Mouse (Mus musculus) spleen, adult 12 weeks (tissue): ENCODE measurements around the gene Gm6401.
"Not testable (repeated sequence)": the region's sequence is repeated elsewhere in the genome, so short reads cannot be mapped to it uniquely, and the experiment has no call there.

Experiments
- DNase-seq: peaks from one replicate; pipeline ENCODE4 v3.0.0; 2022; ENCODE audit warnings: low spot score

Gene Gm6401

GRCm38 (mm10) chr14:41967827-41968226, at the start of gene Gm6401:
Gene Gm6401 (minus strand): TSS chr14:41967927.
- not testable (repeated sequence) for DNase-seq

DNA sequence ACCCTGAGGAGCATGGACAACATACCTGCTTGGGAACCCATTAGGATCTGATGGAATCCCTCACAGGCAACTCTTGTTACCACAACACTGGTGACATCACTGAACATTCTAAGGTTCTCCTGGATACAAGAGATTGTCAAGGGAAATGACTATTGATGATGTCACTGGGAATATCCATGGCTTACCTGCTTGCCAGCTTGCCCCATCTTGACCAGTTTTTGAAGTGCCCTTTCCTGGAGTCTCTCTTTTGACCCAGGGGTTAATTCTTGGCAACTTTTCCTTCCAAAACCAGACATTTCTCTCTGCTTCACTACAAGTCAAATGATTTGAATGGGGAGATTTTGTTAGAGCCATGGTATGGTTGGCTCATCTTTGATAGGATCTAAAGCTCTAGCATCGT, 15.5 kb upstream of the Gm6401 start, which contains the start of gene Gm3543:
Gene Gm3543, minus strand, starts transcription at position 101 of the 400 bp plus-strand sequence.
- DNase-seq: not testable (repeated sequence)

DNA sequence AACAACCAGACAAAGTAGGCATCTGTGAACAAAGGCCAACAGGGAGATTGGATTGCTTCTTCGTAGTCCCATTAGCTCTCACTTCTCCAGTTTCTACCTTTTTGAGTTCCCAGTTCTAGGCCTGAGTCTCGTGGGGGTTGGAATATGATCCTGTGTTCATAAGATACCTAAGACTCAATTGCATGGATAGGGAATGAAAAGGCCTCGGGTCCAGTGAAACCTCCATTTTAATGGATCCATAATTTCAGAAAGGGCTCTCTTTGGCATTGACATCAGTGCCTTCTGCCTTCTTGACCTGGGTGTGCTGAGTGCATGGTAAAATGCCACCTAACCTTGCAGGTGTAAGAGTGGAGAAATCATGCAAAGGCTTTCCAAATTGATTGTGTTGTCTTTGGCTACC, 869 bp upstream of the Gm6401 start:
- DNase-seq: not testable (repeated sequence)

GRCm38 (mm10) chr14:41964095-41964494, 3.6 kb downstream of the Gm6401 start:
- not testable (repeated sequence) for DNase-seq

- DNase-seq: not testable (repeated sequence)
Observed at GRCm38 (mm10) chr14:41943695-41944094, 24.0 kb downstream of the Gm6401 start, which contains the start of gene 1700024B05Rik. Gene 1700024B05Rik (plus strand): TSS chr14:41943995.

DNA sequence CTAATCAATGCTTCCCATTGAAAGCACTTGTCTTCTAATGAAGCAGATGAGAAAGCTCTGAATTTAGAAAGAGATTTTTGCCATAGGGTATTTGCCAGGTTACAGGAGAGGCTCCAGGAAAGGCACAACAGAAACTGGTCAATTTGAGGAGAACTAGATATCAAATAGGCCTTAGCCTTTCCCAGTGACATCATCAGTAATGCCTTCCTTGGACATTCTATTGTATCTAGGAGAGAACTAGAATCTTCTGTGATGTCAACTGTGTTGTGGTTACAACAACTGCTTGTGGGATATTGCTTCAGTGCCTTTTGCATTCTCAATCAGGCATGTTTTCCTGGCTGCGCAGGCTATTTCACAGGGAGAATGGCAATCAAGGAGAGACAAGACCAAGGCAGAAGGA, 43.1 kb downstream of the Gm6401 start, which contains the start of gene 1700049E17Rik1:
Gene 1700049E17Rik1, plus strand, starts transcription at position 301 of the 400 bp plus-strand sequence.
- DNase-seq: not testable (repeated sequence)
